Mouse (Mus musculus): ENCODE results near the gene Dclk1.

DNA sequence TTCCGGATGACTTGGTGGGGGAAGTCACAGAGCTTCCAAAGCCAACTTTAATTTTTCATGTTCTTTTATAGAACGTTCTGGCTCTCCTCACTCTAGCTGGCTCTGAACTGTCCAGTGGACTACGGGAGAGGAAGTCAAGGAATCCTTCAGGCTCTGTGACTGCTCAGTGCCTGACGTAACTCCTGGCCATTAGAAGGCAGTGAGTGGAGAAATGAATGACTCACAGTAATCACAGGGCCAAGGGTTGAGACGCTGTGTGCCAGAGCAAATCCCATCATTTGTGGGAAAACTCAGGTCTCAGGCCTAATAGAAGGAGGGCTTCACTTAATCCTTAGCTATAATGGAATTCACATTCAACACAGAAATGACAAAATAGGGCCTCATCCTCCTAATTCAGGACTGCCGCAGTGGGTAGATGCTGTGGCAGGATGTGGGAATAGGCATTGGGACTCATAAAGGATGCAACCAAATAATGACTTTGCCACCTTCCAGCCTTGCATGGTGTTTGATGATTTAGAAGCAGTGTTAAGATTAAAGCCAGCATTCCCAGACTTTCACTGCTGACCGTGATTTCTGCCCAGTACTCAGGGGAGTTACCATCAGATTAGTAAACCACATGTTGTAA lies 65.5 kb downstream of the Dclk1 start:
- TF ChIP-seq TAL1 (conservative IDR thresholded peaks at IDR 0.05; ENCODE audit: low read depth, low read length) (no peak), CTCF (IDR thresholded peaks at IDR 0.05; ENCODE audit: low read depth, low read length) (no peak), GATA1 (IDR thresholded peaks at IDR 0.05; ENCODE audit: borderline replicate concordance, low read length) (no peak), POLR2AphosphoS5 (IDR thresholded peaks at IDR 0.05; ENCODE audit: insufficient replicate concordance, low read depth, low read length) (no peak), GATA2 (IDR thresholded peaks at IDR 0.05; ENCODE audit: borderline replicate concordance, low read depth, low read length) (no peak)
